ENCODE assay signal across 8 mouse cellular contexts in the genomic region with DNA sequence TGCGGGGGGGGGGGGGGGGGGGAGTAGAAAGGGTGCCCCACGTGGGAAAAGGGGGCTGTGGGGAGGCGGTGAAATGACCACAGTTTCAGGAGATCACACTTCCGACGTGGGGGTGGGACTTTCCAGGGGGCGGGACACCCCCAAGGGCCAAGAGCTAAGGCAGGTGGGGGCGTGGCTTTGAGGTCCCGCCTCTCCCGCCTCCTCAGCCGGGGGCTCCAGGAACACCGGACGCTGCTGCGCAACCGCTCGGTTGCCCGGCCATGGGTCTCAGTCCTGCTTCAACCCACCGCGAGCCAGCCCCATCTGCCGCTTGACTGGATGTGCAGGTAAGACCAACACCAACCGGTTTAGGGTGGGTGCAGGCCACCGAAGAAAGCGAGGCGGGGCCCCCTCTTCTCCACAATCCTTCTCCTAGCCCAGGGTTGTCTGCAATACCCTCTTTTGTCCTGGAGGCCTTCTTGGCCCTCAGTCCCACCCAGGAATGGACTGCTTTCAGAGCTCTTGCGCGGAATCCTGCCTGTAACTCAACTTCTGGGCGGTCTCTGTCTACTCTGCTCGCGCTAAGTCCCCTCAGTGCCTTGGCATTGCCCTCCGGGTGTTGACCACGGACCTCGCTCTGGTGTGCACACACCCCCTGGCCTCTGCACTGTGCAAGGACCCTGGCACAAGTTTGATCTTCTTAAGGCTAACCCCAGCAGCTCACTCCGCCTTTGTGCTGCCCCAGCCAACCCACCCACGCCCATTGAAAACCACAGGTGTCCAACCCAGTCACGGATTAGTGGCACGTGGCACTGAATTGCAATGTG. TPM values are rescaled to one million over a fixed set of nuclear protein-coding genes. Genes with fewer than 3 reads are reported as not detected.
DNase-seq lines count a peak whose midpoint lies in the region; ATAC-seq and TF ChIP-seq lines count a peak whose summit lies in the region.

A gene (plus strand): TSS at position 44 of the 806 bp plus-strand sequence.

- peak within 1 kb of the TSS; percentile 58 for H3K4me2 ChIP-seq in limb, embryonic 11.5 days (ENCODE audit: low read depth, severe bottlenecking)
- H3K4me2 ChIP-seq in stomach, embryonic 15.5 days: peak within 1 kb of the TSS; percentile 87

- H3K4me3 ChIP-seq in E14TG2a.4 (replicated peaks; ENCODE audit: low read length): peak within 1 kb of the TSS; percentile 83
- H3K4me3 ChIP-seq in limb, embryonic 11.5 days (ENCODE audit: low read depth, low read length): peak within 1 kb of the TSS; percentile 74
- H3K4me3 ChIP-seq in midbrain, embryonic 10.5 days: peak within 1 kb of the TSS; percentile 71
- H3K4me3 ChIP-seq in stomach, embryonic 15.5 days (replicated peaks): peak within 1 kb of the TSS; percentile 60

- peak within 1 kb of the TSS; percentile 84 for H3K9ac ChIP-seq in limb, embryonic 11.5 days (ENCODE audit: low read length)
- H3K9ac ChIP-seq in stomach, embryonic 15.5 days: peak within 1 kb of the TSS; percentile 41

- peak within 1 kb of the TSS; percentile 75 for H3K27ac ChIP-seq in limb, embryonic 11.5 days (replicated peaks; ENCODE audit: low read depth, low read length)
- H3K27ac ChIP-seq in midbrain, embryonic 10.5 days (replicated peaks): peak within 1 kb of the TSS; percentile 88
- H3K27ac ChIP-seq in stomach, embryonic 15.5 days: peak within 1 kb of the TSS; percentile 70; the same call in 1 of the 2 replicates

- ATAC-seq in hematopoietic stem cell, adult 5-6 weeks (replicated peaks in 1 of 2; ENCODE audit: insufficient read depth in 1 of 2, low FRiP score in 2 of 2, low TSS enrichment in 1 of 2, low read depth in 1 of 2, poor library complexity in 2 of 2, severe bottlenecking in 2 of 2): peak; percentile 47 to 59
- peak; percentile 85 for ATAC-seq in limb, embryonic 11.5 days (ENCODE audit: insufficient number of reproducible peaks, low FRiP score, low TSS enrichment, low read depth)
- ATAC-seq in stomach, embryonic 15.5 days (ENCODE audit: insufficient read depth, low FRiP score, low read depth): peak; percentile 83

- peaks cover 62% of the 10 kb centered on the region for H3K4me1 ChIP-seq in E14TG2a.4 (replicated peaks; ENCODE audit: low read depth, low read length)
- H3K4me1 ChIP-seq in limb, embryonic 11.5 days (ENCODE audit: control insufficient read depth, insufficient read depth, low read length): peaks cover 19% of the 10 kb centered on the region
- H3K4me1 ChIP-seq in midbrain, embryonic 10.5 days: peaks cover 44% of the 10 kb centered on the region
- peaks cover 7% of the 10 kb centered on the region; the same call in 1 of the 2 replicates for H3K4me1 ChIP-seq in stomach, embryonic 15.5 days

- H3K27me3 ChIP-seq in E14TG2a.4 (ENCODE audit: insufficient read depth, low read length): peaks cover 30% of the 10 kb centered on the region
- H3K27me3 ChIP-seq in limb, embryonic 11.5 days (ENCODE audit: control insufficient read depth, insufficient read depth, low read length): no peaks in the 10 kb centered on the region
- peaks cover 33% of the 10 kb centered on the region for H3K27me3 ChIP-seq in midbrain, embryonic 10.5 days (ENCODE audit: low read depth, poor library complexity, severe bottlenecking)
- no peaks in the 10 kb centered on the region for H3K27me3 ChIP-seq in stomach, embryonic 15.5 days (replicated peaks)

- H3K36me3 ChIP-seq in E14TG2a.4 (ENCODE audit: insufficient read depth, low read length): peaks cover 37% of the 10 kb centered on the region
- peaks cover 5% of the 10 kb centered on the region for H3K36me3 ChIP-seq in limb, embryonic 11.5 days (ENCODE audit: control insufficient read depth, insufficient read depth, low read length)
- H3K36me3 ChIP-seq in midbrain, embryonic 10.5 days: peaks cover 55% of the 10 kb centered on the region
- peaks cover 7% of the 10 kb centered on the region; the same call in 1 of the 2 replicates for H3K36me3 ChIP-seq in stomach, embryonic 15.5 days

- WGBS in limb, embryonic 11.5 days: 2% methylated on average over 31 of the region's 35 CpGs
- under 1% methylated on average over 32 of the region's 35 CpGs for WGBS in midbrain, embryonic 10.5 days
- WGBS in stomach, embryonic 15.5 days: 1% methylated on average over 31 of the region's 35 CpGs

- no peaks in the 10 kb centered on the region for H3K9me3 ChIP-seq in E14TG2a.4 (ENCODE audit: low read length)
- no peaks in the 10 kb centered on the region for H3K9me3 ChIP-seq in limb, embryonic 11.5 days (ENCODE audit: control insufficient read depth, low read length)
- no peaks in the 10 kb centered on the region for H3K9me3 ChIP-seq in midbrain, embryonic 10.5 days (replicated peaks)
- H3K9me3 ChIP-seq in stomach, embryonic 15.5 days: no peaks in the 10 kb centered on the region

- no peak for TF ChIP-seq CTCF in E14TG2a.4 (conservative IDR thresholded peaks at IDR 0.05; ENCODE audit: low read length)

- peak; percentile 43 for DNase-seq in 3T3-L1 (ENCODE audit: low read depth, low spot score)
- DNase-seq in embryo, embryonic 11 days: peak; percentile 93
- peak; percentile 88 for DNase-seq in limb, embryonic 11.5 days (ENCODE audit: low spot score)
- peak; percentile 80 for DNase-seq in midbrain, embryonic 10.5 days (ENCODE audit: low spot score)
- DNase-seq in right cerebral cortex, postnatal 36 days (ENCODE audit: low spot score in 2 of 2): no peak

RNA-seq across cellular contexts. Expression of the gene that starts here (rescaled TPM):
- 2.0 and 2.6 TPM in 2 replicates for total RNA-seq in hematopoietic stem cell, adult 5-6 weeks (2017)
- 2.1 and 2.3 TPM in 2 replicates for polyA plus RNA-seq in limb, embryonic 11.5 days (2014; fragmentation: Nextera tagmentation; extraction: Ambion mirVana)
- 0.65 and 0.68 TPM in 2 replicates for polyA plus RNA-seq in midbrain, embryonic 10.5 days (2016; fragmentation: Nextera tagmentation; extraction: Ambion mirVana)
- polyA plus RNA-seq in stomach, embryonic 15.5 days (2015; fragmentation: Nextera tagmentation; extraction: Ambion mirVana): 0.50 and 0.58 TPM in 2 replicates

Comparison
In these comparisons a context has a peak if more than half of its experiments do, and no peak if none do; other contexts are left out.
1. Peak in DNase-seq, H3K4me3 ChIP-seq and H3K27ac ChIP-seq in midbrain, embryonic 10.5 days; RNA of the gene not detected or under 1 TPM.
2. Peak in ATAC-seq, H3K4me3 ChIP-seq, H3K27ac ChIP-seq, H3K9ac ChIP-seq and H3K4me2 ChIP-seq in stomach, embryonic 15.5 days; RNA of the gene not detected or under 1 TPM.
3. DNase-seq: peak in 3T3-L1 (single experiment), embryo, embryonic 11 days (single experiment) and limb, embryonic 11.5 days (single experiment); none in right cerebral cortex, postnatal 36 days (0 of 2).
4. Peak in every context shown above with its lines, with median percentiles within 50 percentile points of each other: H3K4me3 ChIP-seq, ATAC-seq and H3K27ac ChIP-seq.